Mouse (Mus musculus): Measurements from ENCODE around the gene Ctse. TPM values are rescaled to one million over a fixed set of nuclear protein-coding genes. Genes with fewer than 3 reads are reported as not detected.
"Not testable (repeated sequence)": the region's sequence is repeated elsewhere in the genome, so short reads cannot be mapped to it uniquely, and the experiment has no call there.

Gene Ctse
- polyA plus RNA-seq, 1 experiment from 2014 or later = not detected

- H3K4me1 ChIP-seq (ENCODE audit: control insufficient read depth in 2 of 2, insufficient read depth in 2 of 2, low read length in 2 of 2); H3K9me3 ChIP-seq (ENCODE audit: control insufficient read depth, low read length); H3K4me3 ChIP-seq (ENCODE audit: control insufficient read depth in 1 of 2, insufficient read depth in 1 of 2, low read depth in 1 of 2, low read length in 2 of 2); H3K9ac ChIP-seq (ENCODE audit: low read length); H3K27ac ChIP-seq (replicated peaks in 1 of 2; ENCODE audit: control insufficient read depth in 1 of 2, insufficient read depth in 1 of 2, low read depth in 2 of 2, low read length in 2 of 2); H3K4me2 ChIP-seq (ENCODE audit: low read length); ATAC-seq (ENCODE audit: insufficient number of reproducible peaks, insufficient read depth, low FRiP score, low read depth); H3K27me3 ChIP-seq (ENCODE audit: control insufficient read depth, insufficient read depth, low read length); H3K36me3 ChIP-seq (ENCODE audit: control insufficient read depth, insufficient read depth, low read length): not testable (repeated sequence)
- 63% methylated on average over 6 of the region's 6 CpGs for WGBS
Measured at GRCm38 (mm10) chr1:131632216-131632615, 5.9 kb upstream of the Ctse start.

- Histone ChIP-seq H3K4me1 (ENCODE audit: control insufficient read depth in 2 of 2, insufficient read depth in 2 of 2, low read length in 2 of 2) (no peaks in the 10 kb centered on the region), H3K9ac (ENCODE audit: low read length) (no peak overlapping the region), H3K4me2 (ENCODE audit: low read length) (no peak overlapping the region), H3K36me3 (ENCODE audit: control insufficient read depth, insufficient read depth, low read length) (no peaks in the 10 kb centered on the region), H3K27ac (replicated peaks in 1 of 2; ENCODE audit: control insufficient read depth in 1 of 2, insufficient read depth in 1 of 2, low read depth in 2 of 2, low read length in 2 of 2) (no peak overlapping the region), H3K9me3 (ENCODE audit: control insufficient read depth, low read length) (no peaks in the 10 kb centered on the region), H3K4me3 (ENCODE audit: control insufficient read depth in 1 of 2, insufficient read depth in 1 of 2, low read depth in 1 of 2, low read length in 2 of 2) (no peak overlapping the region), H3K27me3 (ENCODE audit: control insufficient read depth, insufficient read depth, low read length) (no peaks in the 10 kb centered on the region)
- no peak for ATAC-seq (ENCODE audit: insufficient number of reproducible peaks, insufficient read depth, low FRiP score, low read depth)
Measured at GRCm38 (mm10) chr1:131634495-131634894, 3.6 kb upstream of the Ctse start.

- no peaks in the 10 kb centered on the region for H3K27me3 ChIP-seq (ENCODE audit: control insufficient read depth, insufficient read depth, low read length)
- H3K27ac ChIP-seq (replicated peaks in 1 of 2; ENCODE audit: control insufficient read depth in 1 of 2, insufficient read depth in 1 of 2, low read depth in 2 of 2, low read length in 2 of 2) = no peak overlapping the region
- WGBS = 88% methylated on average over 9 of the region's 9 CpGs
- H3K4me1 ChIP-seq (ENCODE audit: control insufficient read depth in 2 of 2, insufficient read depth in 2 of 2, low read length in 2 of 2) = no peaks in the 10 kb centered on the region
- no peak overlapping the region for H3K4me2 ChIP-seq (ENCODE audit: low read length)
- no peak for ATAC-seq (ENCODE audit: insufficient number of reproducible peaks, insufficient read depth, low FRiP score, low read depth)
- no peak overlapping the region for H3K9ac ChIP-seq (ENCODE audit: low read length)
- no peaks in the 10 kb centered on the region for H3K9me3 ChIP-seq (ENCODE audit: control insufficient read depth, low read length)
- no peaks in the 10 kb centered on the region for H3K36me3 ChIP-seq (ENCODE audit: control insufficient read depth, insufficient read depth, low read length)
- H3K4me3 ChIP-seq (ENCODE audit: control insufficient read depth in 1 of 2, insufficient read depth in 1 of 2, low read depth in 1 of 2, low read length in 2 of 2) = no peak overlapping the region
Measured at GRCm38 (mm10) chr1:131638541-131639421, 675 bp downstream of the Ctse start.

GRCm38 (mm10) chr1:131640062-131640461 lies 2.0 kb downstream of the Ctse start:
- Histone ChIP-seq H3K4me2 (ENCODE audit: low read length) (no peak overlapping the region), H3K4me1 (ENCODE audit: control insufficient read depth in 2 of 2, insufficient read depth in 2 of 2, low read length in 2 of 2) (no peaks in the 10 kb centered on the region), H3K4me3 (ENCODE audit: control insufficient read depth in 1 of 2, insufficient read depth in 1 of 2, low read depth in 1 of 2, low read length in 2 of 2) (no peak overlapping the region), H3K27me3 (ENCODE audit: control insufficient read depth, insufficient read depth, low read length) (no peaks in the 10 kb centered on the region), H3K9ac (ENCODE audit: low read length) (no peak overlapping the region), H3K9me3 (ENCODE audit: control insufficient read depth, low read length) (no peaks in the 10 kb centered on the region), H3K27ac (replicated peaks in 1 of 2; ENCODE audit: control insufficient read depth in 1 of 2, insufficient read depth in 1 of 2, low read depth in 2 of 2, low read length in 2 of 2) (no peak overlapping the region), H3K36me3 (ENCODE audit: control insufficient read depth, insufficient read depth, low read length) (no peaks in the 10 kb centered on the region)
- no peak for ATAC-seq (ENCODE audit: insufficient number of reproducible peaks, insufficient read depth, low FRiP score, low read depth)
- WGBS = 80% methylated on average over 4 of the region's 4 CpGs

GRCm38 (mm10) chr1:131641565-131641964 lies 3.5 kb downstream of the Ctse start:
- ATAC-seq (ENCODE audit: insufficient number of reproducible peaks, insufficient read depth, low FRiP score, low read depth) = no peak
- Histone ChIP-seq H3K27me3 (ENCODE audit: control insufficient read depth, insufficient read depth, low read length) (no peaks in the 10 kb centered on the region), H3K4me1 (ENCODE audit: control insufficient read depth in 2 of 2, insufficient read depth in 2 of 2, low read length in 2 of 2) (no peaks in the 10 kb centered on the region), H3K27ac (replicated peaks in 1 of 2; ENCODE audit: control insufficient read depth in 1 of 2, insufficient read depth in 1 of 2, low read depth in 2 of 2, low read length in 2 of 2) (no peak overlapping the region), H3K9me3 (ENCODE audit: control insufficient read depth, low read length) (no peaks in the 10 kb centered on the region), H3K9ac (ENCODE audit: low read length) (no peak overlapping the region), H3K4me2 (ENCODE audit: low read length) (no peak overlapping the region), H3K4me3 (ENCODE audit: control insufficient read depth in 1 of 2, insufficient read depth in 1 of 2, low read depth in 1 of 2, low read length in 2 of 2) (no peak overlapping the region), H3K36me3 (ENCODE audit: control insufficient read depth, insufficient read depth, low read length) (no peaks in the 10 kb centered on the region)
- WGBS = 91% methylated on average over 13 of the region's 13 CpGs

GRCm38 (mm10) chr1:131642251-131642650 lies 4.1 kb downstream of the Ctse start:
- Histone ChIP-seq H3K4me3 (ENCODE audit: control insufficient read depth in 1 of 2, insufficient read depth in 1 of 2, low read depth in 1 of 2, low read length in 2 of 2) (no peak overlapping the region), H3K36me3 (ENCODE audit: control insufficient read depth, insufficient read depth, low read length) (no peaks in the 10 kb centered on the region), H3K27me3 (ENCODE audit: control insufficient read depth, insufficient read depth, low read length) (no peaks in the 10 kb centered on the region), H3K9ac (ENCODE audit: low read length) (no peak overlapping the region), H3K4me2 (ENCODE audit: low read length) (no peak overlapping the region), H3K9me3 (ENCODE audit: control insufficient read depth, low read length) (no peaks in the 10 kb centered on the region), H3K4me1 (ENCODE audit: control insufficient read depth in 2 of 2, insufficient read depth in 2 of 2, low read length in 2 of 2) (no peaks in the 10 kb centered on the region), H3K27ac (replicated peaks in 1 of 2; ENCODE audit: control insufficient read depth in 1 of 2, insufficient read depth in 1 of 2, low read depth in 2 of 2, low read length in 2 of 2) (no peak overlapping the region)
- 76% methylated on average over 2 of the region's 2 CpGs for WGBS
- no peak for ATAC-seq (ENCODE audit: insufficient number of reproducible peaks, insufficient read depth, low FRiP score, low read depth)

GRCm38 (mm10) chr1:131652670-131653443 lies 14.8 kb downstream of the Ctse start:
- Histone ChIP-seq H3K27me3 (ENCODE audit: control insufficient read depth, insufficient read depth, low read length) (no peaks in the 10 kb centered on the region), H3K9ac (ENCODE audit: low read length) (no peak overlapping the region), H3K9me3 (ENCODE audit: control insufficient read depth, low read length) (no peaks in the 10 kb centered on the region), H3K27ac (replicated peaks in 1 of 2; ENCODE audit: control insufficient read depth in 1 of 2, insufficient read depth in 1 of 2, low read depth in 2 of 2, low read length in 2 of 2) (no peak overlapping the region; a peak in 1 of 4 replicates), H3K4me2 (ENCODE audit: low read length) (no peak overlapping the region), H3K4me1 (ENCODE audit: control insufficient read depth in 2 of 2, insufficient read depth in 2 of 2, low read length in 2 of 2) (peaks cover 0 to 3% of the 10 kb centered on the region in 2 experiments; a peak in 1 of 4 replicates), H3K4me3 (ENCODE audit: control insufficient read depth in 1 of 2, insufficient read depth in 1 of 2, low read depth in 1 of 2, low read length in 2 of 2) (no peak overlapping the region), H3K36me3 (ENCODE audit: control insufficient read depth, insufficient read depth, low read length) (no peaks in the 10 kb centered on the region)
- no peak for ATAC-seq (ENCODE audit: insufficient number of reproducible peaks, insufficient read depth, low FRiP score, low read depth)
- WGBS = 61% methylated on average over 12 of the region's 12 CpGs

Data from heart, embryonic 14.5 days (tissue).